Mouse (Mus musculus): ENCODE data around the gene Scube1. TPM values are rescaled to one million over a fixed set of nuclear protein-coding genes. Genes with fewer than 3 reads are reported as not detected.

Scube1 gene
- total and polyA plus RNA-seq, 2 experiments = 0.13 to 0.18 TPM

GRCm38 (mm10) chr15:83662106-83662505 is 62.7 kb downstream of the Scube1 start:
- H3K79me2 ChIP-seq (ENCODE audit: control insufficient read depth, insufficient read depth, low read length) = no peaks in the 10 kb centered on the region
- H3K4me1 ChIP-seq (ENCODE audit: control insufficient read depth, insufficient read depth, low read length) = no peaks in the 10 kb centered on the region
- TF ChIP-seq CTCF (IDR thresholded peaks at IDR 0.05; ENCODE audit: low read depth, low read length) (no peak), POLR2A (IDR thresholded peaks at IDR 0.05; ENCODE audit: extremely low read depth, insufficient read depth, low read length) (no peak)
- no peak overlapping the region for H3K9ac ChIP-seq (ENCODE audit: low read depth, low read length)
- DNase-seq (ENCODE audit: extremely low read depth, low read depth, low spot score) = no peak
- no peak overlapping the region for H3K27ac ChIP-seq (replicated peaks; ENCODE audit: insufficient read depth, low read depth, low read length)
- WGBS = 76% methylated on average over 7 of the region's 7 CpGs
- no peaks in the 10 kb centered on the region for H3K36me3 ChIP-seq (ENCODE audit: control insufficient read depth, insufficient read depth, low read length)
- H3K4me3 ChIP-seq (ENCODE audit: insufficient read depth, low read depth, low read length) = no peak overlapping the region
- H3K27me3 ChIP-seq (ENCODE audit: control insufficient read depth, insufficient read depth, low read length) = no peaks in the 10 kb centered on the region

GRCm38 (mm10) chr15:83642518-83642917 is 82.3 kb downstream of the Scube1 start:
- no peak overlapping the region for H3K27ac ChIP-seq (replicated peaks; ENCODE audit: insufficient read depth, low read depth, low read length)
- WGBS = 94% methylated on average over 6 of the region's 6 CpGs
- no peaks in the 10 kb centered on the region for H3K4me1 ChIP-seq (ENCODE audit: control insufficient read depth, insufficient read depth, low read length)
- no peak for DNase-seq (ENCODE audit: extremely low read depth, low read depth, low spot score)
- no peaks in the 10 kb centered on the region for H3K79me2 ChIP-seq (ENCODE audit: control insufficient read depth, insufficient read depth, low read length)
- no peaks in the 10 kb centered on the region for H3K36me3 ChIP-seq (ENCODE audit: control insufficient read depth, insufficient read depth, low read length)
- no peaks in the 10 kb centered on the region for H3K27me3 ChIP-seq (ENCODE audit: control insufficient read depth, insufficient read depth, low read length)
- TF ChIP-seq CTCF (IDR thresholded peaks at IDR 0.05; ENCODE audit: low read depth, low read length) = no peak
- TF ChIP-seq POLR2A (IDR thresholded peaks at IDR 0.05; ENCODE audit: extremely low read depth, insufficient read depth, low read length) = no peak
- H3K4me3 ChIP-seq (ENCODE audit: insufficient read depth, low read depth, low read length) = no peak overlapping the region
- no peak overlapping the region for H3K9ac ChIP-seq (ENCODE audit: low read depth, low read length)

- no peak for DNase-seq (ENCODE audit: extremely low read depth, low read depth, low spot score)
- H3K36me3 ChIP-seq (ENCODE audit: control insufficient read depth, insufficient read depth, low read length) = no peaks in the 10 kb centered on the region
- H3K4me1 ChIP-seq (ENCODE audit: control insufficient read depth, insufficient read depth, low read length) = no peaks in the 10 kb centered on the region
- no peaks in the 10 kb centered on the region for H3K79me2 ChIP-seq (ENCODE audit: control insufficient read depth, insufficient read depth, low read length)
- TF ChIP-seq CTCF (IDR thresholded peaks at IDR 0.05; ENCODE audit: low read depth, low read length) (no peak), POLR2A (IDR thresholded peaks at IDR 0.05; ENCODE audit: extremely low read depth, insufficient read depth, low read length) (no peak)
- H3K4me3 ChIP-seq (ENCODE audit: insufficient read depth, low read depth, low read length) = no peak overlapping the region
- no peak overlapping the region for H3K27ac ChIP-seq (replicated peaks; ENCODE audit: insufficient read depth, low read depth, low read length)
- WGBS = 54% methylated on average over 4 of the region's 4 CpGs
- no peaks in the 10 kb centered on the region for H3K27me3 ChIP-seq (ENCODE audit: control insufficient read depth, insufficient read depth, low read length)
- H3K9ac ChIP-seq (ENCODE audit: low read depth, low read length) = no peak overlapping the region
Observed at GRCm38 (mm10) chr15:83640208-83640607, 84.6 kb downstream of the Scube1 start.

- DNase-seq (ENCODE audit: extremely low read depth, low read depth, low spot score) = no peak
- Histone ChIP-seq H3K4me1 (ENCODE audit: control insufficient read depth, insufficient read depth, low read length) (no peaks in the 10 kb centered on the region), H3K27me3 (ENCODE audit: control insufficient read depth, insufficient read depth, low read length) (no peaks in the 10 kb centered on the region), H3K36me3 (ENCODE audit: control insufficient read depth, insufficient read depth, low read length) (no peaks in the 10 kb centered on the region), H3K79me2 (ENCODE audit: control insufficient read depth, insufficient read depth, low read length) (no peaks in the 10 kb centered on the region), H3K9ac (ENCODE audit: low read depth, low read length) (no peak overlapping the region), H3K27ac (replicated peaks; ENCODE audit: insufficient read depth, low read depth, low read length) (no peak overlapping the region), H3K4me3 (ENCODE audit: insufficient read depth, low read depth, low read length) (no peak overlapping the region)
- WGBS = 80% methylated on average over 3 of the region's 3 CpGs
- TF ChIP-seq POLR2A (IDR thresholded peaks at IDR 0.05; ENCODE audit: extremely low read depth, insufficient read depth, low read length) = no peak
- TF ChIP-seq CTCF (IDR thresholded peaks at IDR 0.05; ENCODE audit: low read depth, low read length) = no peak
Observed at GRCm38 (mm10) chr15:83639160-83639559, 85.7 kb downstream of the Scube1 start.

GRCm38 (mm10) chr15:83638196-83638899 is 86.5 kb downstream of the Scube1 start:
- Histone ChIP-seq H3K4me3 (ENCODE audit: insufficient read depth, low read depth, low read length) (no peak overlapping the region), H3K27ac (replicated peaks; ENCODE audit: insufficient read depth, low read depth, low read length) (no peak overlapping the region), H3K36me3 (ENCODE audit: control insufficient read depth, insufficient read depth, low read length) (no peaks in the 10 kb centered on the region), H3K9ac (ENCODE audit: low read depth, low read length) (no peak overlapping the region), H3K4me1 (ENCODE audit: control insufficient read depth, insufficient read depth, low read length) (no peaks in the 10 kb centered on the region), H3K79me2 (ENCODE audit: control insufficient read depth, insufficient read depth, low read length) (no peaks in the 10 kb centered on the region), H3K27me3 (ENCODE audit: control insufficient read depth, insufficient read depth, low read length) (no peaks in the 10 kb centered on the region)
- no peak for DNase-seq (ENCODE audit: extremely low read depth, low read depth, low spot score)
- no peak for TF ChIP-seq CTCF (IDR thresholded peaks at IDR 0.05; ENCODE audit: low read depth, low read length)
- no peak for TF ChIP-seq POLR2A (IDR thresholded peaks at IDR 0.05; ENCODE audit: extremely low read depth, insufficient read depth, low read length)
- 87% methylated on average over 20 of the region's 20 CpGs for WGBS

GRCm38 (mm10) chr15:83636759-83637158 is 88.1 kb downstream of the Scube1 start:
- no peak for DNase-seq (ENCODE audit: extremely low read depth, low read depth, low spot score)
- TF ChIP-seq CTCF (IDR thresholded peaks at IDR 0.05; ENCODE audit: low read depth, low read length) (no peak), POLR2A (IDR thresholded peaks at IDR 0.05; ENCODE audit: extremely low read depth, insufficient read depth, low read length) (no peak)
- WGBS = 48% methylated on average over 6 of the region's 6 CpGs
- Histone ChIP-seq H3K4me3 (ENCODE audit: insufficient read depth, low read depth, low read length) (no peak overlapping the region), H3K27ac (replicated peaks; ENCODE audit: insufficient read depth, low read depth, low read length) (no peak overlapping the region), H3K36me3 (ENCODE audit: control insufficient read depth, insufficient read depth, low read length) (no peaks in the 10 kb centered on the region), H3K27me3 (ENCODE audit: control insufficient read depth, insufficient read depth, low read length) (no peaks in the 10 kb centered on the region), H3K9ac (ENCODE audit: low read depth, low read length) (no peak overlapping the region), H3K4me1 (ENCODE audit: control insufficient read depth, insufficient read depth, low read length) (no peaks in the 10 kb centered on the region), H3K79me2 (ENCODE audit: control insufficient read depth, insufficient read depth, low read length) (no peaks in the 10 kb centered on the region)
